Comparison of ENCODE assay signal across 29 mouse cellular contexts in genomic region chr6:113970464-113970863, GRCm38 (mm10).
DNase-seq lines count a peak whose midpoint lies in the region; ATAC-seq and TF ChIP-seq lines count a peak whose summit lies in the region.
"Had no signal": no experiment of that assay in that cellular context is flagged by ENCODE, and none has a peak within 500 bp of the region (broad histone marks: within the 10 kb centered on the region; RNA-seq: fewer than 3 reads in every experiment).

No protein-coding gene starts in this region.

- DNase-seq in frontal cortex, postnatal 25 days (ENCODE audit: low spot score in 2 of 2): no peak
- peak in 1 of 2 experiments; percentile 41 for DNase-seq in left cerebral cortex, adult 2 months (ENCODE audit: extremely low spot score in 1 of 2, low spot score in 2 of 2)
- no peak for DNase-seq in left cerebral cortex, postnatal 14 days (ENCODE audit: low spot score in 2 of 2)
- peak; percentile 51 for DNase-seq in right cerebral cortex, postnatal 25 days
- DNase-seq in right cerebral cortex, postnatal 4 days: no peak
- DNase-seq in right cerebral cortex, postnatal 36 days (ENCODE audit: low spot score in 2 of 2): peak; percentile 35 to 53
- DNase-seq: adrenal gland, postnatal 10 days; adrenal gland, postnatal 36 days; B cell, adult 2 months; cerebellum, adult 11 months; cerebellum, adult 2 months; cerebellum, adult 9-11 months; embryo, embryonic 11 days; forebrain, postnatal 0 days; gastrocnemius, postnatal 10 days; gastrocnemius, postnatal 36 days; heart, adult 2 months had no signal

- no peak overlapping the region for H3K4me3 ChIP-seq in left cerebral cortex, adult 2 months
- no peak overlapping the region for H3K4me3 ChIP-seq in heart, embryonic 12.5 days
- H3K4me3 ChIP-seq: embryonic facial prominence, embryonic 10.5 days; embryonic facial prominence, embryonic 13.5 days; erythroblast, embryonic 14.5 days; heart, adult 2 months; heart, embryonic 10.5 days had no signal

- 47% methylated on average over 9 of the region's 9 CpGs for WGBS in heart, embryonic 12.5 days

- peak overlapping the region; percentile 87 for H3K27ac ChIP-seq in left cerebral cortex, adult 2 months
- H3K27ac ChIP-seq in heart, embryonic 12.5 days (ENCODE audit: poor library complexity, severe bottlenecking): no peak overlapping the region
- H3K27ac ChIP-seq: embryonic facial prominence, embryonic 10.5 days; embryonic facial prominence, embryonic 13.5 days; heart, adult 2 months; heart, embryonic 10.5 days; hindbrain, embryonic 14.5 days; hindbrain, postnatal 0 days had no signal

- H3K27me3 ChIP-seq in heart, embryonic 12.5 days (replicated peaks): peaks cover 26% of the 10 kb centered on the region
- H3K27me3 ChIP-seq: embryonic facial prominence, embryonic 13.5 days had no signal

- no peak for TF ChIP-seq CTCF in left cerebral cortex, adult 2 months (IDR thresholded peaks at IDR 0.05)

- H3K36me3 ChIP-seq in heart, embryonic 12.5 days: no peaks in the 10 kb centered on the region
- H3K36me3 ChIP-seq: embryonic facial prominence, embryonic 10.5 days; embryonic facial prominence, embryonic 13.5 days; G1E; heart, embryonic 10.5 days had no signal

- intact Hi-C loops in left cerebral cortex, adult 2 months (cut with DNase I): no loop called here
- intact Hi-C loops in left cerebral cortex, postnatal 14 days (cut with DNase I): no loop called here

- no peak overlapping the region for H3K4me2 ChIP-seq in heart, embryonic 12.5 days
- H3K4me2 ChIP-seq: embryonic facial prominence, embryonic 13.5 days; hindbrain, embryonic 14.5 days had no signal

- ATAC-seq in frontal cortex, adult (ENCODE audit: low TSS enrichment): peak; percentile 71
- no peak for ATAC-seq in heart, embryonic 12.5 days (ENCODE audit: insufficient number of reproducible peaks, low FRiP score)
- ATAC-seq: forebrain, embryonic 14.5 days; forebrain, postnatal 0 days; inflammation-experienced regulatory T-cells, adult 6 months; Patski had no signal

- 0 out of 2 replicates have a peak, but pooled peaks cover 7% of the 10 kb centered on the region for H3K4me1 ChIP-seq in heart, embryonic 12.5 days (replicated peaks)
- H3K4me1 ChIP-seq: embryonic facial prominence, embryonic 13.5 days had no signal

- no peaks in the 10 kb centered on the region for H3K9me3 ChIP-seq in heart, embryonic 12.5 days (replicated peaks)
- H3K9me3 ChIP-seq: embryonic facial prominence, embryonic 10.5 days; embryonic facial prominence, embryonic 13.5 days; heart, embryonic 10.5 days had no signal

- H3K9ac ChIP-seq in heart, embryonic 12.5 days: no peak overlapping the region
- H3K9ac ChIP-seq: embryonic facial prominence, embryonic 13.5 days; forebrain, postnatal 0 days; hindbrain, embryonic 14.5 days had no signal

Comparison
In these comparisons a context has a peak if more than half of its experiments do, and no peak if none do; other contexts are left out.
1. DNase-seq: peak in right cerebral cortex, postnatal 25 days (single experiment) and right cerebral cortex, postnatal 36 days (2 of 2); none in frontal cortex, postnatal 25 days (0 of 2), left cerebral cortex, postnatal 14 days (0 of 2) and right cerebral cortex, postnatal 4 days (single experiment).